Mouse (Mus musculus) ovary, postnatal 36 days (tissue): ENCODE results near the gene Clic1.
"Not testable (repeated sequence)": the region's sequence is repeated elsewhere in the genome, so short reads cannot be mapped to it uniquely, and the experiment has no call there.

Experiments used
- DNase-seq: peaks from one replicate; pipeline ENCODE4 v3.0.0; 2022; ENCODE audit warnings: low spot score, mixed read lengths

Gene Clic1

DNA sequence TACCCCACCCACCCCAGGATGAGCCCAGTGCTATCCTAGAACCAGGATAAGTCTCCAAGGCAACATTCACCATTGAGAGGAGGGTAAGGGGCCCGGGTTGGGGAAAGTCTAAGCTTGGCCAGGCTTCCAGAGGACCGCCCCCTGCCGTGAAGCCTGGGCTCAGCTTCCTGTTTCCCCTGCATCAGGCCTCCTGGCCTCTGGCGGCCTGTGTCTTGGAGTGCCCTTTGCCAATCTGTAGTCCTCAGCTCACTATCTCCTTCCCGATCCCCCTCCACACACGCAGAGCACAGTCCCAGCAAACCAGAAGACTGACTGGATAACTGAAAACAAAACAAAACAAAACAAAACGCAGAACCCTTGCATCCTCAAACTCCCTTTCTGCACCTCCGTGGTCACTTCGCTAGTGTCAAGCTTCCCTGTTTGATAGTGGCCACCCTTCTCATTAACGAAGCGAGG lies at the start of gene Clic1:
TSS of gene Clic1 (plus strand) at position 406 of the 456 bp plus-strand sequence.
- DNase-seq, result peak; percentile 45

DNA sequence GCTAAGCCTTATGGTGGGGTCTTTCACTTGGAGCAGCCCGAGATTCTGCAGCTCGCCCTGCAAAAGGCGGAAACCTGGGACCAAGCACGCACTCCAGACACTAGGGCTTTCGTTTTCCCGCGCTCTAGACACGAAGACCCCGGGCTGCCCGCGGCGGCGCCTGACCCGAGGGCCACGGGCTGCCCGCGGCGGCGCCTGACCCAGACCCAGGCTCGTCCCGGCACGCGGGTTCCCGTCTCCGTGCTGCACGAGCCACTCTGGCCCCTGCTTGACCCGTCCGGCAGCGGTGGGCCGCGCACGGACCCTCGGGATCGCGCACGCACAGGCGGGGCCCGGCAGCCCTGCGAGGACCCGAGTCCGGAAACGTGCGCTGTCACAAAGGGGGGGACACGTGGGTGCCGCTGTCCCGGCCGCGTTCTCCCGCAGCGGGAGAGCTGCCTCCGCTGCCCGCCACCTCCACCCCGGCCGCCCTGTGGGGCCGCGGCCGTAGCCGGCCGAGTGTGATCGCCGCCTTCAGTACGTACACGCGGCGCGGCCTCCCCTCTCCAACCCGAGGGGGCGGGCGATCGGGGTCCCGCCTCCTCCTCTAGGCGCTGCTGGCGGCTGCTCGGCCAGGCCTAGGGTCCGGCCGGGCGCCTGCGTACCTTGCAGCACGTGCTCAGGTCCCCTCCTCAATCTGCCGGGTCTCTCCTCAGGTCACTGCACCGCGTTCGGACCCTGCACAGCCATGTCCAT lies 48.9 kb upstream of the Clic1 start, which contains the start of gene Vars:
TSS of gene Vars (plus strand) at position 271 of the 735 bp plus-strand sequence.
- peak; percentile 92 for DNase-seq

DNA sequence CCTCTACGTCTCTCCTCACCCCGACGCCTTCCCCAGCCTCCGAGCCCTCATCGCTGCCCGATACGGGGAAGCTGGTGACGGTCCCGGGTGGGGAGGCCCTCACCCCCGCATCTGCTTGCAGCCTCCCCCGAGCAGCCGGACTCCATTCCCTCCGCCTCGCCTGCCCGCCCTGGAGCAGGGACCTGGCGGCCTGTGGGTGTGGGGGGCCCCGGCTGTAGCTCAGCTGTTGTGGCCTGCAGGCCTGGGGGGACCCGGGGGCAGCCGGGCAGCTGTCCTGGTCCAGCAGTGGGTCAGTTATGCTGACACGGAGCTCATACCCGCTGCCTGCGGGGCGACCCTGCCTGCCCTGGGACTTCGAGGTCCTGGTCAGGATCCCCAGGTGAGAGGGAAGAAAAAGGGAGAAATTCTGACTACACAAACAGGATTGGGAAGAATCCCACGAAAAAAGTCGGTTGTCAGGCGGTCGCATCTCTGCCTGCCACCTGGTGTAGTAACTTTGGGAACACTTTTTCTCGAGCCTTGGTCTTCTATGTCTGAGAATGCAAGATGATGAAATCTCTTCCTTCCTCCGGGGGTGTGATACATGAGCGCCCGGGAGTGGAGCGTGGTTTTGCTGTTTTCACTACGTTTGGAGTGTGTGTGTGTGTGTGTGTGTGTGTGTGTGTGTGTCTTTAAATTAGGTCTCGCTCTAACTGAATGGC lies 48.2 kb upstream of the Clic1 start:
- DNase-seq, result no peak

DNA sequence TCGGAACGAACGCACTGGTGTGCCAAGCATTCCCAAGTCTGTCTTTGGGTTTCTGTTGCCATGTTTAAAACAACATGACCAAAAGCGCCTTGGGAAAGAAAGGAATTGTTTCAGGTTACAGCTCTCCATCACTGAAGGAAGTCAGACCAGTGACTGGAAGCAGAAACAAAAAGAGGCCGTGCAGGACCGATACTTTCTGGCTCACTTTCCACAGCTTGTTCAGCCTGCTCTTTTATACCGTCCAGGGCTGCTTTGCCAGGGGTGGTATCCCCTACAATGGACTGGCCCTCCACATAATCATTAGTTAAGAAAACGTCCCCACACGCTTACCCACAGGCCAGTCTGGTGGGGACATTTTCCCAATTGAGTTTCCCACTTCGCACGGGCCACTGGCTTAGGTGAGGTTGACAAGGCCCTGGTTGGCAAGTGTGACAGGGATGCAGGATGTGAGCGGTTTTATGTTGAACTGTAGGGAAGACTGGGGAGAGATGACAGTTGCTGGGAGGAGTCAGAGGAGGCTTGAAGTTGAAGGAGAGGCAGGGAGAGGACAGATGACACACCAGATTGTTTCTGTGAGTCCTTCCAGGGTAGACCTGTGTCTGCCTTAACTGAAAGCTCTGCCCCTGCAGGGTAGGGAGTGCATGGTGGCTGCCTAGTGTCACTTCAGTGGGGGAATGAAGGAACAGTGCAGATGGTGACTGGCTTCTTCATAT lies 47.5 kb upstream of the Clic1 start:
- no peak for DNase-seq

DNA sequence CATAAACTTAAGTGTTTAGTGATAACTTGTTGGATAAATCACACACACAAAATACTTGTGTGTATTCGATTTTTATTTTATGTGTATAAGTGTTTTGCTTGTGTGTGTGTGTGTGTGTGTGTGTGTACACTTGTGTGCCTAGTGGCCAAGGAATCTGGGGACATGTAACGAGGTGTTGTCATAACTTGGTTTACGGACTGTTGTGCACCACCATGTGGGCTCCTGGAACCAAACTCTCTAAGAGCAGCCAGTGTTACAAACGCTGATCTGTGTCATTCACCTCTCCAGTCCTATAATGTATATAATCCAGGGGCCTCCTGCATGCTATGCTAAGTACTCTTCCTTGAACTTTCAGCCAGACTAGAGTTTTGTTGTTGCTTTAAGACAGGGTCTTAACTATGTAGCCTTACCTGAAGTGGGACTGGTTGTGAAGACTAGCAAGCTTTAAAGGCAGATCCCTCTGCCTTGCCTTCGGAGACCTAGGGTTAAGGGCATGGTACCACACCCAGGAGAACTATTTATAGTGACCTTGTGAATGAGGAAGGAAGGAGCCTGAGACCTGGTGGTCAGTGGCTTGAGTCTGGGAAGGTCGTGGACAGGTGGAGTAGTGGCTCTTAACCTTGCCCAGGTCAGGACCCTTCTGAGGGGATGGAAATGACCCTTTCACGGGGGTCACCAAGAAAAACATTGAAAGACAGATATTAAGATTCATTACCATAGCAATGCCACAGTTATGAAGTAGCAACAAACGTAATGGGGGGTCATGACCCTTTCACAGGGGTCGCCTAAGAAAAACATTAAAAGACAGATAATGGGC lies 46.5 kb upstream of the Clic1 start:
- DNase-seq, result no peak

DNA sequence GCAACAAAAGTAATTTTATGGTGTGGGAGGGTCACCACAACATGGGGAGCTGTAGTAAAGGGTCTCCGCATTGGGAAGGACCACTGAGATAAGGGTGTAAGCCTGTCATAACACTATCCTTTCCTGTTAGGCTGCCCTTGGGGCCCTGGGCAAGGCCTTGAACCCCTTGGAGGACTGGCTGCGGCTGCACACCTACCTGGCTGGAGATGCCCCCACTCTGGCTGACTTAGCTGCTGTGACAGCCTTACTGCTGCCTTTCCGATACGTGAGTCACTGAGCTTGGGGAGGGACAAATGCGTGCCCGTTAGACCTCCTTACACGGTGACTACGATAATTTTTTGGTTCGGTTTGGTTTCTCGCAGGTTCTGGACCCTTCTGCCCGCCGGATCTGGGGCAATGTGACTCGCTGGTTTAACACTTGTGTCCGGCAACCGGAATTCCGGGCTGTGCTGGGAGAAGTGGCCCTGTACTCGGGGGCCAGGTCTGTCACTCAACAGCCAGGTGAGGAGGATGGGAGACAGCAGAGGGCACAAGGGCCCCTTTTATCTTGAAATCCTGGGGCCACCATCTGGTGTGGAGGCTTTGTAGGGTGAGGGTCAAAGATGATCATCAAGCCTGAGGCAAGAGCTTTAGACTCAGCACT lies 45.6 kb upstream of the Clic1 start:
- DNase-seq, result no peak

DNA sequence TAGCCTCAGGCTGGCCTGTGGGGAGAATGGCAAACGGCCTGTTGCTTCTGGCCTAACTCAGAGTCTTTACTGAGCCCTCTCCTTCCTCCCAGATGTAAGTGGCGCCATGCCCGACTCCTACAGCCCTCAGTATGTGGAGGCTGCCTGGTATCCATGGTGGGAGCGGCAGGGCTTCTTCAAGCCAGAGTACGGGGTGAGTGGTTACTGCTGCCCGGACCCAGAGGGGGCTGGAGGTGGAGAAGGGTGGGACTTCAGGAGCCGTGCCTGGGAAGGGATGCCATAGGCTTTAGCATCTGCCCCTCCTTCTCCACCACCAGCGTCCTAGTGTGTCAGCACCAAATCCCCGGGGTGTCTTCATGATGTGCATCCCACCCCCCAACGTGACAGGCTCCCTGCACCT lies 44.6 kb upstream of the Clic1 start:
- no peak for DNase-seq

DNA sequence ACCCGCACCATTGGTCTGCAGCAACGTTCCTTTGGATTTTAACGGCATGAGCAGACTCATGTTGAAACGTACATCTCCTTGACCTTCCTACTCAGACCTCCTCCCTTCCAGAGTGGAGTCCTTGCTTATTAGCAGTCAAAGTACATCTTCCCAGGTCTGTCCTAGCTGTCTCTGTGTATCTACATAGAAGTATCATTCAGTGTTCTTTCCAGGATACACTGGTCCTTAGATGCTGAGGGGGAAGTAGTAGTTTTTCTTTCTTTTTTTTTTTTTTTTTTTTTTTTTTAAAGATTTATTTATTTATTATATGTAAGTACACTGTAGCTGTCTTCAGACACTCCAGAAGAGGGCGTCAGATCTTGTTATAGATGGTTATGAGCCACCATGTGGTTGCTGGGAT lies 43.9 kb upstream of the Clic1 start:
- DNase-seq, result not testable (repeated sequence)

DNA sequence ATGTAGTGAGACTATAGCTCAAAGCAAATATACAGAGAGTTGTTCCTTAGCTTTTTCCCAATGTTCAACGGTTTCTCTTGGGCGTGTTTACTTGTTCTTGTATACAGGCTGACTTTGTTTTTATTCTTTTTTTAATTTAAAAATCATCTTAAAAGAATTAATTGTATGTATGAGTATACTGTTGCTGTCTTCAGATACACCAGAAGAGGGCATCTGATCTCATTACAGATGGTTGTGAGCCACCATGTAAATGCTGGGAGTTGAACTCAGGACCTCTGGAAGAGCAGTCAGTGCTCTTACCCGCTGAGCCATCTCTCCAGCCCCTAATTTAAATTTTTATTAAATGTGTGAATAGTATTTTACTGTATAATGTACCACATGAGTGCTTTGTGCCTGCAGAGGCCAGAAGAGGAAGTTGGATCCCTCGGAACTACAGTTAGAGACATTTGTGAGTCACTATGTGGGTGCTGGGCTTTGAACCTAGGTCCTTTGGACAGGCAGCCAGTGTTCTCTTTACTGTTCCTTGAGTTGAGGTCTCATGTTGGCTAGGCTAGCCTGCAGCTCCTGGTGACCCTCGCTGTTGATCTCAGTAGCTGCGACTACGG lies 42.3 kb upstream of the Clic1 start:
- no peak for DNase-seq

DNA sequence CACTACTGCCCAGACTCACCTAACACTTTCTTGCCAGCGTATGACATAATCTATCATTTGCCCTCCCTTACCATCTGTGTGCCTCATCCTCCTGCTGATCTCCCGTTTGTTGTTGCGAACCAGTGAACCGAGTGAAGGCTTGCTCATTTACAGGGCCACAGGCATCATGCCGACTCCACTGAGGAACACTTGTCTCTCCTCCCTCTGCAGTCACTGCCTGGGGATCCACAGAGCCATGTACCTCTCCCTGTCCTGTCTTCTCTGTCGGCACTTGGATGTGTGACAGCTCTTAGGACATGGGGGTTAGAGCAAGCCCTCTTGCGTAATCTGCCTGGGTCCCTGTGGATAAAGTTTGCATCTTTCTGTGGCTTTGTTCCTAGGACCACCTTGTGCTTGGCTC lies 40.2 kb upstream of the Clic1 start:
- no peak for DNase-seq

DNA sequence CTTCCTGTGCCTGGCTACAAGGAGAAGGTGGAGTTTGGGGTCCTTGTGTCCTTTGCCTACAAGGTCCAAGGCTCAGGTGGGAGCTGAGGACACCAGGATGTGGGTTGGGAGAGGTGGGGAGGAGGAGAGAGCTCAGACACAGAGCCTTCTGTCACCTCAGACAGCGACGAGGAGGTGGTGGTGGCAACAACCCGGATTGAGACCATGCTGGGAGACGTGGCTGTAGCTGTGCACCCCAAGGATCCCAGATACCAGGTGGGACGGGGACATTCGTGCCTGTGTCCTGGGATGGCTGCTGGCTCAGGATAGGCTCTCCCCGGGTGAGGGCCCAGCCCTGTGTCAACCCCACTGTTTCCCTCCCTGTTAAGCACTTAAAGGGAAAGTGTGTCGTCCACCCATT lies 38.3 kb upstream of the Clic1 start:
- no peak for DNase-seq

DNA sequence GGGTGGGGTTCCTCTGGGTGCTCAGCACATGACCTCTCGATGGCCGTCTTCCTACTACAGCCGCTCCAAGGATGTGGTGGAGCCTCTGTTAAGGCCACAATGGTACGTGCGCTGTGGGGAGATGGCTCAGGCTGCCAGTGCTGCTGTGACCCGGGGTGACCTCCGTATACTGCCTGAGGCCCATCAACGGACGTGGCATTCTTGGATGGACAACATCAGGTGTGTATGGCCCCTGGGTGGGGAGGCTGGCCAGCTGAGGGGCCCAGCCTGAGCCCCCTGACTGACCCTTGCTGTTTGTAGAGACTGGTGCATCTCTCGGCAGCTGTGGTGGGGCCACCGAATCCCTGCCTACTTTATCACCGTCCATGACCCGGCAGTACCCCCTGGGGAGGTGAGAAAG lies 37.3 kb upstream of the Clic1 start:
- DNase-seq, result no peak

DNA sequence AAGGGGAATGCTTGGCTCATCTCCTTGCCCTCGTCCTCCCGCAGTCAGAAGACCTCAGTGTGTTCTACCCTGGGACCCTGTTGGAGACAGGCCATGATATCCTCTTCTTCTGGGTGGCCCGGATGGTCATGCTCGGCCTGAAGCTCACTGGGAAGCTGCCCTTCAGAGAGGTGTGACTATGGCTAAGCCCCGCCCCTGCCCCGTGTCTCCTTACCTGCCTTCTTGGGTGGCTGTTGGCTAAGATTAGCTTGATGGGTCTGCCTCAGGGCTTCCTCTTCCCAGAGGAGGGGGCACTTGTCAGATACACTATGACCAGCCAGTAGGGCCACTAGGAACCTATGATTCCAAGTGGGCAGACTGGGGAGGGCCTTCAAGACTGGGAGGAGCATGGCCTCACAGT lies 36.5 kb upstream of the Clic1 start:
- DNase-seq, result no peak

DNA sequence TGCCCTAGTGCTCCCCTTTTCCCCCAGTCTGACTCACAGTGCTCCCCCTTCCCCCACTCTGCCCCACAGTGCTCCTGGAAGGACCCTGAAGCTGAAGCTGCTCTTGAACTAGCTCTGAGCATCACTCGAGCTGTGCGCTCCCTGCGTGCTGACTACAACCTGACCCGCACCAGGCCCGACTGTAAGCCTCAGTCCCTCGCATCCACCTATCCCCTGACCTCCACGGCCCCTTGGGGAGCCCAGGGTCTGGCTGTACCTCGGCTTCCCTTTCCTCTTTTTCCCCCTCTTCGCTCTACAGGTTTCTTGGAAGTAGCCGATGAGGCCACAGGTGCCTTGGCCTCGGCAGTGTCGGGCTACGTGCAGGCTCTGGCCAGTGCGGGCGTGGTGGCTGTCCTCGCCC lies 34.5 kb upstream of the Clic1 start:
- DNase-seq, result no peak

DNA sequence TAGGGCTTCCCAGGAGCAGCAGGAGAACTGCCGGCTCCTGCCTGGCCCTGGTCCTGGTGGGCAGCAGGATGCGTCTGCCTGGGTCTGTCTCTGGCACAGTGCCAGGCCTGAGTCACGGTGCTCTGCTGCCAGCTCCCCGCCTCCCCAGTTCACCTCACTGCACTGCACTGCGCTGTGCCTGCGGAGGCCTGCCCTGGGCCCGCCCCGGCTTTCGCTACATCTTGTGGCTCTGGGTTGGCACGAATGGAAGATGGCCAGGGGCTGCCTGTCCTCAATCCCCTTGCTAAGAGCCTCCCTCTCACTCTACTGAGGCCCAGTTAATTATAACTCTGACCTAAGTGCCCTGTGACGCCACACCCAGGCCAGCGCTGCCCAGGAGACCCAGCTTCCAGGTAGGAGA lies 33.4 kb upstream of the Clic1 start, which contains the start of gene Vwa7:
TSS of gene Vwa7 (plus strand) at position 204 of the 400 bp plus-strand sequence.
- DNase-seq, result no peak

DNA sequence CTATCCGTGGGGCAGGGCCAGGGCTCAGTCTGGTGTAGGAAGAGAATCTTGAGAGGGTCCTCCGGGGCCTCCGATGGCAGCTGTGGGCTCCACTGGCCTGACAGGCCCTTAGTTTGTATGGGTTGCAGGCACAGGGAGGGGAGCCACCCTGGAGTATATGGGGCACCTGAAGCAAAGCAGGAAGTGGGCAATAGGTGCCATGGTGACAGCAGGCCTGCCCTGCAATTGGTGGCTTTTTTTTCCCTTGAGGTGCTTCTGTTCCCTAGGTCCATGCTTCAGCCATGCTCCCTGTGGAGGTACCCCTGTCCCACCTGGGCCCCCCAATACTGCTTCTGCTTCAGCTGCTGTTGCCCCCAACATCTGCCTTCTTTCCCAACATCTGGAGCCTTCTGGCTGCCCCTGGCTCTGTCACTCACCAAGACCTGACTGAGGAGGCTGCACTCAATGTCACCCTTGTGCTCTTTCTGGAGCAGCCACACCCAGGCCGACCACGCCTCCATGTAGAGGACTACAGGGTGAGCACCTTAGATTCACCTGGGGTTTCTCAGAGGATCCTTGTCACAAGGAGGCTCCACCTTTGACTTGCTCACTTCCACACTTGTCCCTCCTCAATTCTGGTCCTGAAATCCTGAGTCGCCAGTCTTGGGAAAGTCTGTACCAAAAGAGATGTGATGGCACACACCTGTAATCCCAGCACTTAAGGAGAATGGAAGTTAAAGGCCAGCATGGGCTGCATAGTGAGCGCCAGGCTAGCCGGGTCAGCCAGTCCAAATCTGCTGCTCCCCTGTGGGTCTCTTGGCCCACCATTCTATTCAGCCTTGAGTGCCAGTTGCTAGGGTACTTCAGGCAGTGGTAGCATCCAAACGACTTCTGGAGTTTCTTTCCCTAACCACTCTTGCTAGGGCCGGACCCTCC lies 32.7 kb upstream of the Clic1 start:
- DNase-seq, result no peak

DNA sequence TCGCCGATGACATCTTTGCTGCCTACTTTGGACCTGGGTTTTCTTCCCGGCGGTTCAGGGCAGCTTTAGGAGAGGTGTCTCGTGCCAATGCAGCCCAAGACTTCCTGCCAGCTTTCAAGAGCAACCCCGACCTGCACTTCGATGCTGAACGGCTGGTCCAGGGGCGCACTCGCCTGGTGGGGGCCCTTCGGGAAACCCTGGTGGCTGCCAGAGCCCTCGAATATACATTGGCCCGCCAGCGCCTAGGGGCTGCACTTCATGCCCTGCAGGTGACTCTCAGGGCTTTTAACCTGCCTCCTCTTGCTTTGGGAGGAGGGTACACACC lies 32.1 kb upstream of the Clic1 start:
- no peak for DNase-seq

DNA sequence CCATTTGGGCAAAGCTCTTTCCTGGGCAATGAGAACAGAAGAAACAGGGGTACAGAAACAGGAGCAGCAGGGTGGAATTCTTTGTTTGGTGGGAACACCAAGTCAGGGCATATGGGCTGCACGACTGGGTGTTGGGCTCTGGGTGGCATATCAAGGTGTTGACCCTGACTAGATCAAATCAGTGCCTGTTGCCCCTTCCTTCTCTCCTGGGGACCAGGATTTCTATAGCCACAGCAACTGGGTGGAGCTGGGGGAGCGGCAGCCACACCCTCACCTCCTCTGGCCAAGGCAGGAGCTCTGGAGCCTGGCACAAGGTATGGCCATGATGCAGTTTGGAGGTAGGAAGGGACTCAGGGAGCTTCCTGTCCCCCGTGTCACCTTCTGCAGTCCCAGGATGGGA lies 31.6 kb upstream of the Clic1 start:
- no peak for DNase-seq

DNA sequence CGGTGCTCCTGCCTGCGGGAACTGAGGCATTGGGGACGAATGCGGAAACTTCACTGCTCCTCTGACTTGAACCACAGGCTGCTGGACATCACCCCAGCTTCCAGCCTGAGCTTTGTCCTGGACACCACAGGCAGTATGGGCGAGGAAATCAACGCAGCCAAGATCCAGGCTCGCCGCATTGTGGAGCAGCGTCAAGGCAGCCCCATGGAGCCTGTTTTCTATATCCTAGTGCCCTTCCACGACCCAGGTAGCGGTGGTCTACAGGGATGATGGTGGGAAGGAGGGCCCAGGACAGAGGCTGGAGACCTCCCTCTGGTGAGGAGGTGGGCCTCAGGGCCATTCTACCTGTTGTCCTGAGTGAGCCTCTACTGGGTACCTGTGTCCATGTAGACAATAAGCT lies 29.9 kb upstream of the Clic1 start:
- DNase-seq, result no peak

DNA sequence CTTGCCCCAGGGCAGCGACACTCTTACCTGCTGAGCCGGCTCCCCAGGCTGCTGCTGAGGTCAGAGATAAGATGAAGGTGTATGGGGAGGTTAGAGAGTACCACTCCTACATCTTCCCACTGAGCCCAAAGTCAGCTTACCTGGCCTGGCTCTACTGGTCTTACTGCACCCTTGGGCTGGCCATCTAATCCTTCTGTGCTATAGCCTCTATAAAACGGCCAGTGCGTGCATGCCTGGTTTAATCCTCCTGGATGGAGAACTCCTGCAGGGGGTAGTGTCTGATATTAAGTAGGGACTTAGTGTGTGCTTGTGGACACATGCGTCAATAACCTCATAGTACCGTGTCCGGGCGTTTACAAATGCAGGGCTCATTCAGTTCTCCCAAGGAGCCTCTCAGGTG lies 29.2 kb upstream of the Clic1 start:
- no peak for DNase-seq
